Mouse (Mus musculus) T-helper 1 cell (primary cell): ENCODE data around the gene Unc45b.
"Not testable (repeated sequence)": the region's sequence is repeated elsewhere in the genome, so short reads cannot be mapped to it uniquely, and the experiment has no call there.

Source experiments
- in situ Hi-C: fragments of 300-600 bp; cut with MboI, MseI; formaldehyde crosslinking; loops from one replicate; pipeline ENCODE4 v1.15.1; 2025; ENCODE audit warnings: high pct_unique_total_duplicates

Unc45b gene

DNA sequence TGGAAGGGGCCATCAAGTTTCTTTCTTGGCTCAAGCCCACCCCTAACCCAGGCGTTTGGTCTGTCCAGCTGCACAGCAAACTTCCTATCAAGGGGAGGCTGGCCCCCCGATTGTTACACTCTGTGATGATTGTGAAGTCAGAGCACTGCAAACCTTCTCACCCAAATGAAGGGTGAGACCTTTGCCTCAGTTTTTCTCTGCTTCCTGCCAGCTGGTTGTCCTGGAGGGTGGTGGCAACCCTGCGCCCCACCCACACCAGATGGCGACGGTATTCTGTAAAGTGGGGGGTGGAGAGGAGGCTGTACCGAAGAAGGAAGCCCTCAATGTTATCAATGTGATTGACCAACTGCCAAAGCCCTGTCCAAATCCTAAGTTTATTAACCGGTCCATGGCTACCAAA lies 18.4 kb upstream of the Unc45b start, which contains the start of gene Fndc8:
TSS of gene Fndc8 (plus strand) at position 189 of the 400 bp plus-strand sequence.
- in situ Hi-C loops: loop anchor here (25.0 kb wide), 1 partner anchor 905 kb away; no protein-coding TSS in a partner anchor

DNA sequence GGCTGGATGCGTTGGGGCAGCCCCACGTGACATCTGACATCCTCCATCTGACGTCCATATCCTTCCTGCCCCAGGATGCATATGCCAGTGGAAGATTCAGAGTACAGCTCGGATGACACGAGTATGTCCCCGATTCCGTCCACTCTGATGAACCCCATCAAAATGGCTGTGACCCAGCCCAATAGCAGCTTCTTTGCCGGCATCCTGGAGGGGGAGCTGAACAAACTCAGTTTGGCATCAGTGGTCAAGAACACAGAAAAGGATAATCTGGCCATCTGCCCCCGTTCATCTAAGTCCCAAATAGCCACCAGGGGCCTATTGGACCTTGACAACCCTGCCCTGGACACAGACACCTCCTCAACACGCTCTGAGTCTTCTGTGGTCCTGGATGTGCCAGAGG lies 12.9 kb upstream of the Unc45b start:
- in situ Hi-C loops: loop anchor here (25.0 kb wide), 1 partner anchor 910 kb away; no protein-coding TSS in a partner anchor

DNA sequence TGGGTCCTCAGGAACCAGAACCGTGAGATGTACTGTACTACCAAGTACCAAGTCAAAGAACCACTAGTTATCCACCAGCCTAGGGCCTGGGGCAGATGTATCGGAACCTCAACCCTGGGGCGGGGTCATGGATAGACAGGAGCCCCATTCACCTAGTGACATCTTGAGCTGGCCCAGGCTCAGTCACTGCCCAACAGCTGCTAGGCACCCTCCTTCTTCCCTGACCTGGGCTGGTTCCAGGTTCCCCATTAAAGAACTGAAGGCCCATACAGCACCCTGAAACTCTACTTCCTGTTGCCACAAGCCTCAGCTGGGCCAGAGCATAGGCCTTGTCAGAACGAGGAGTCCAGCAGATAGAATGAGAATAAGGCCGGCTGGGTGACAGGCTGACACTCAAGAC lies 10.6 kb upstream of the Unc45b start:
- in situ Hi-C loops: loop anchor here (25.0 kb wide), 1 partner anchor 912 kb away; no protein-coding TSS in a partner anchor

DNA sequence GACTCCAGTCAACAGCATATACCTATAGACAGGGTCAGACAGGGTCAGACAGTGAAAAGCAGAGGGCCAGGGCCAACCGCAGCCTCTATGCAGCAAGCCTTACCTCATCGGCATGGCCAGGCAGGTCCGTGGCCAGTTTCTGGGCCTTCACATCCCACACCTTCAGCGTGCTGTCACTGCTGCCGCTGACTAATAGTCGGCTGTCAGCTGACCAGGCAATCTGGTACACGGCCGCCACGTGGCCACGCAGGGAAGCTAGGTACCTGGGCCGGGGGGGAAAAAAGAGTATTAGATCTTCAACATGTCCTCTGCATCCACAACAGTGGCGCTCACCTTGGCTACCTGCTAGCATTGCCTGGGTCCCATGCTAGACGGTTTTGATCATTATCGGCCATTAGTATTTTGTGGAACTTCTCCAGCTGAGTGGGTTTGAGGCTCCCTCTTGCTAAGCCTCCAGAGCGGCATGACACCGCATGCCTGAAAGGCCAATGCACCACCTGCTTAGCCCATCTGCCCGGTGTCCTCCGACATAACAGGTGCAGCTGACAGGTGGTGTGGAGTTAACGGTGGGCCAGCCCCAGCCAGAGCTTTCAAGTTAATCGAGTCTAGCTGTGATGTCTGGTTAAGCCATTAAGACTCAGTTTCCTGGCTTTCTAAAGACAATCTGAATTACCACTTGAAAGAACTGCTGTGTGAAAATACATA lies 8.6 kb upstream of the Unc45b start:
- in situ Hi-C loops: no loop called here

DNA sequence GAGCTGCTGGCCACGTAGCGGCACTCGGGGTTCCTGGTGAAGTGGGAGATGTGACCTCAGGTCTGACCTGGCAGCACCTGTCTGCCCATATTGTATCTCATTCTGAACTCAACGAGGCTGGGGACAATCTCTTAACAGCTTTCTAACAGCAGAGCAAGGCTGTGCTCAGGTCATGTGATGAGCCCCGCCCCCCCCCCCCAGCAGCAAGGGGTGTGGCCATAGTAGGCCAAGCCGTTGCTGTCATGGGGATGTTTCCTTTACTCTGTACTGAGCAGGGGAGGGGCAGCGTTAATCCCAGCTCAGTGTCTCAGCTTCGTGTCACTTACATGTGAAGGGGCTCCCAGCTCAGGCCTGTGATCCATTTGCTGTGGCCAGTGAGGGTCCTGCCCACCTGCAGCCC lies 5.4 kb upstream of the Unc45b start:
- in situ Hi-C loops: no loop called here

DNA sequence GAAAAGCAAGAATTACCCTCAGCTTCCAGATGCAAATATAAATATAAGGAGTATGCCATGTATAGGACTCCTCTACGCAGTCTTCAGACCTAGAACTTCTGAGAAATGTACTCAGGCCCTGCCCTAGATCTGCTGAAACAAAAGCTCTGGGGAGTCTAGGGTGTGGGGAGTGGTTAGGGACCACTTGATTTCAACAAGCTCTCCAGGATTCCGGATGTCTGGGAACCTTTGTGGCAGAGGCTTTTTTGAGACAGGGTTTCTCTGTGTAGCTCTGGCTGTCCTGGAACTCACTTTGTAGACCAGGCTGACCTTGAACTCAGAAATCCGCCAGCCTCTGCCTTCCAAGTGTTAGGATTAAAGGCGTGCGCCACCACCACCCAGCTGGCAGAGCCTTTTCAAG lies 4.5 kb upstream of the Unc45b start:
- in situ Hi-C loops: no loop called here

DNA sequence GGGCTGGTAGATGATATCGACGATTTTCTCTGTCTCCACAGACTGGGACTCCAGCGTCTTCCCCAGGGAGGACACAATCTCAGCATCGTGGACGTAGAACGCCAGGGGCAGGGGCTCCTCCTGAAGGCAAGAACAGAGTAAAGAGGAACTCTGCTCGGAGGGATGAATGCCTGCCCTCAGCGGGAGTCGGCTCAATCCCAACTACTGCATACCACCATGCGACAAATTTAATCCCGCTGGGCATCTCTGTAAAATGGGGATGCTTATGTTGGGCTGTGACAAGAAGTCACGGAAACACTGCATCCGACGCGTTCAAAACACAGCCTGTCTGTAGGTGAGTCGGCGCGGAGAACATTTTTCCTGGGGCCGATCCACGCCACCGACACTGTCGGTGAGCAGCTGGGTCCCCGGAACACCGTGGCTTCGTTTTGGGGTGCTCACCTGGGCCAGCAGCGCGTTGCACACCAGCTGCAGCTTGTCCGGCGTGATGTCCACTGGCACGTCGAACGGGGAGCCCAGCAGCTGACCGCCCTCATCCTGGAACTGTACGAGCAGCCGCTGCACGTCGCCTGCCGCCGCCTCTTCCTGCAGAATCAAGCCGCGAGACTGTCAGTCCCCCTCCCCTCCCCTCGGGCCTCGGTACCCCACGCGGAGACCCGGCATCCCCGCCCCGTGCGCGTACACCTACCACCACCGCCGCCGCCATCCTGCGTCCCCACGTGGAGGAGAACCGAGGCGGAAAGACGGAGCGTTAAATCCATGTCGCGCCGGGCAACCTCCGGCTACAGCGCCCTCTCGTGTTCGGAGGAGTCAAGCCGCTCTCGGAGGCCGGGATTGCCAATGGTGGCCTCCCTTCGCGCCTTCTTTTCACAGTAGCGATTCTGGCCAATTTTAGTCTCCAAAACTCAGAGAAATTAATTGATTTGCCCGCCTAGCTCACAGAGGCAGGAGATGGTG lies 2.4 kb upstream of the Unc45b start, which contains the start of gene Nle1:
TSS of gene Nle1 (minus strand) at position 761 of the 957 bp plus-strand sequence.
- in situ Hi-C loops: no loop called here

DNA sequence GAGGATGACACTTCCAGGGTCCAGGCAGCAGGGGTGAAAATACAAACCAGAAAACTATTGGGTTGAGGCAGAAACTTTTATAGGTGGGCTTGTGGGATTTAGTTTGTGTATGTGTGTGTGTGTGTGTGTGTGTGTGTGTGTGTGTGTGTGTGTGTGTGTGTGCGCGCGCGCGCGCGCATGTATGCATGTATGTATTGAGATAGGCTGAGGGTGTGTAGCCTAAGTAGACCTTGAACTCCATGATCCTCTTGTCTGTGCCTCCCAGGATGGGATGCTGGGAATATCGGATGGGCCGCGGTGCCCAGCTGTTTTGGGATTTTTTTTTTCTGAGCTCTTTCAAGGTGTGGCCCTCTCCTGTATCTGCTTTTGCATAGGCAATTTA lies 1.8 kb upstream of the Unc45b start:
- in situ Hi-C loops: no loop called here

DNA sequence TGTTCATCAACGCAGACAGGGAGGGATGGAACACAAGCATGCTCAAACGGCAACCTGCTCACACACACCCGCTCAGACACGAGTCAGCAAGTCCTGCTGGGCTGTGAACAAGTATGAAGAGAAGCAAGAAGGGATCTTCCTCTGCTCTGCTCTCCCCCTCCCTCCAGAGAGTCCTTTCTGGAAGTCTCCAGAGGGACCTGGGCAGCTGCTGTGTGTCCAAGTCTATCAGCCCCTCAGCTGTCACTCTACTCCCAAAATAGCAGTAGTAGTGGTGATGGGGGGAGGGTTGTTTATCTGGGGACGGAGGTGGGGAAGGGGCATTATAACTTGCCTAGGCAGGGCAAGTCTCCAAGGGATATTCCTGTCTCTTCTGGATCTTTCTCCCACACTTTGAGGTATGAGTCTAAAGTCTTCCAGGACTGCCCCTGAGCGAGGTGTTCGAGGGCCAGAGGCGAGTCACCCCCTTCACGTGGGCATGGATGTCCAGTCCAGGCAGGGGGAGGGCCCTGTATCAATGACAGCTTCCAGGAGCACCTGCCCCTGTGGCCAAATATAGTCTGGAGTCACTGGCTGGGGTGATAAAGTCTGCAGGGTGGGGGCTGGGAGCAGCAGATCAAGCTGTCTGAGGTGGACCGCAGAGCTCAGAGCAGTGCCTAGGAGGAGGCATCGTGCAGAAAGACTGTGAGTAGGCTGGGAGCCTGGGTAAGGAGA lies 484 bp downstream of the Unc45b start:
- in situ Hi-C loops: loop anchor here (5.0 to 10.0 kb wide), 4 partner anchors 51 to 514 kb away; partner anchors contain the start of genes Gas2l2 and Slfn3

DNA sequence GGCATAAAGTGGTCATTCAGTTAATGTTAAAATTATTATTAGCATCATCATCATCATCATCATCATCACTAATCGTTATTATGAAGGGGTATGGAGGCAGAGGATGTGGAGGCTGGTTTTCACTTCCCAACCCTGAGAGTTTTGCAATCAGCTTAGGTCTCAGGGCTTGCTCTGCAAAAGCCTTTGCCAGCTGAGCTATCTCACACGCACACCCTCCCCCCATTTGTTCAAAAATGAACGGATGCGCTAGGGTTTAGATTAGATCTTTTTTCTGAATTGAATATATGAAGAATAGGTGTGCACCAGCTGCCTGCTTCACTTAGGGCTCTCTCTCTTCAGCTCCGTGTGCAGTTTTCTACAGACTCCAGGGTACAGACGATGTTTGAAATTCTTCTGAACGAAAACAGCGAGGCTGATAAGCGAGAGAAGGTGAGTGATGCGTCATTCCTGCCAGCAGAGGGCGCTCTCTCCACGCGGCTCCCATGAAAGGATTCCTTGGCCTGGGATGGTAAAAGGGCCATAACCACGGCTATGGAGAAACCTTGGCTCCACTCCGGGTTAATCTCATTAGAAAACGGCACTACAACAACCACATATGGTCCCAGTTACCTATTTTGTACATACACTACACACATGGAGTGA lies 4.5 kb downstream of the Unc45b start:
- in situ Hi-C loops: loop anchor here (5.0 to 10.0 kb wide), 4 partner anchors 47 to 510 kb away; partner anchors contain the start of genes Gas2l2 and Slfn3

DNA sequence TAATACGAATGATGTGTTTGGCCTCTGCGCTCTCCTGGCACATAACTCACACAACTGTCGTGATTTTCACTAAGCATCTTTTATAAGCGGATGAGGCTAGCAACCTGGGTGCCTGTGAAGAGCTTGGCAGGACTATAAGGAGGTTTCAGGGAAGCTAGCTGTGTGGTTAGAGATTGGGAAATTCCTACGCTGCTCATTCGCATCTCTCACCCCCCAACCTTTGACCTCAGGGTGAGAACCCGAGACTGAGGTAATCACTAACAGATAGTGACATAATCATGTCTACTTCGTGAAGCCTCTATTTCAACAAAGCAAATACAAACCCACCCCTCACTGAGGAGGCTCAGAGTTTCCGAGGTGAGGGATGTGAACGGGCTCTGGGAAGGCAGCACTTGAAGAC lies 10.4 kb downstream of the Unc45b start:
- in situ Hi-C loops: no loop called here

DNA sequence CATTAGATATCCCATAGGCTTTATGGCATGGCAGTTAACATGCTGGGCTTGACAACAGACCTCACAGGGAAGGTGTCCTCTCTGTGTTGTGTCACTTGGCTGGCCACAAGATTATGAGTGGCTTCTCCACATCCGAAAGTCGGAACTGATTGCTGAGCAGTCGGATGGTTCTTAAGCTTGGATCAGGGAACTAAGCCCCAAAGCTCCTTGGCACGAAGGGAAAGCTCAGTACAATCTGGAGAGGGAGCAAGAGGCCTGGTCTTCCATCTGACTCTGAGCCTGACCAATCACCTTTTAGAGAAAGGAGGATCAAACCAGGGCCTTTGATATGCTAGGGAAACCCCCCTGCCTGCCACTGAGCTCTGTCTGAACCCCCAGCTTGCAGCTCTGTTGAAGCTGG lies 11.3 kb downstream of the Unc45b start:
- in situ Hi-C loops: no loop called here

DNA sequence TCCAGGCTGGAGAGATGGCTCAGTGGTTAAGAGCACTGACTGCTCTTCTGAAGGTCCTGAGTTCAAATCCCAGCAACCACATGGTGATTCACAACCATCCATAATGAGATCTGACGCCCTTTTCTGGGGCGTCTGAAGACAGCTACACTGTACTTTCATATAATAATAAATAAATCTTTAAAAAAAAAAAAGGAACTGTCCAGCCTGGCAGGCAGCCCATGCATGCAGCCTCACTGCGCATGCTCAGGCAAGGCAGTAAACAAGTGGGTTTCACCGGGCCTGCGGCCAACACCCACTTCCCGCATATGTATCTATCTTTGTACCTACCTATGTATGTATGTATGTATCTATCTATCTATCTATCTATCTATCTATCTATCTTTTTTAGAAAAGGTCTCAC lies 13.6 kb downstream of the Unc45b start:
- in situ Hi-C loops: not testable (repeated sequence)

DNA sequence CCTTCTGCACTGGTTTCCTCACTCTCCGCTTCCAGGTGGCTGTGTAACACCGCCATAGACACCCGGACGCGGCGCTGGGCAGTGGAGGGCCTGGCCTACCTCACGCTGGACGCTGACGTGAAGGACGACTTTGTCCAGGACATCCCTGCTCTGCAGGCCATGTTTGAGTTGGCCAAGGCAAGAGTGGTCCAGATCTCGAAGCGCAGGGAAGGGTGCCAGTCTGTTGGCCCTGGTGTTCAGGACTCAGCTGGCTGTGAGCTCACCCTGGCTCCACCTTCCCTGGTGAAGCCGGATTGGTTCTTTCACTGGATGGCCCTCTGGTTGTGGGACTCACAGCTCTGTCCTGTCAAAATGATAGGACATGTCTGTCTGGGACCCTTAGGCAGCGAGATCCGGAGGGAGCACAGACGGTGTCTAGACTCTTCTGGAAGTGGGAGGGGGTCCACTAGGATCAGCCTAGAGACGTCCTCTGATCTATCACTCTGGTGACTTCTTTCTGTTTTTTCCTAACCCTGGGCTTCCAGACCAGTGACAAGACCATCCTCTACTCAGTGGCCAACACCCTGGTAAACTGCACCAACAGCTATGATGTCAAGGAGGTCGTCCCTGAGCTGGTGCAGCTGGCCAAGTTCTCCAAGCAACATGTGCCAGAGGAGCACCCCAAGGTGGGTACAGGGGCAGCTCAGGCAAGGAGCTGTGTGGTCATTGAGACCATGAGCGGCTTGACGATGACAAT lies 18.7 kb downstream of the Unc45b start:
- in situ Hi-C loops: no loop called here

DNA sequence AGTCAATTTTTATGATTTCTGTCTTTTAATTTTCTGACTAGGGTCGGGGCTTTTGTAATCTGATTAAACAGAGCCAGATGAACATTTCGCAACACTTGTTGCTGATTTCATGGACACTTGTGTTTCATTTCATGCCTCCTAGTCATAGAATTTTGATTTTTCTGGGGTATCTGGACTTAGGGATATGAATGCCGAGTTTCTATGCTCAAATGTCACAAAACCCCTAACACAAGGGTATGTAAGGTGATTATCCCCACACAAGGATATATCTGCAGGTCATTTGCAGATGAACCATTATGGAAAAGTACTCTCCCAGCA lies 19.2 kb downstream of the Unc45b start:
- in situ Hi-C loops: no loop called here

DNA sequence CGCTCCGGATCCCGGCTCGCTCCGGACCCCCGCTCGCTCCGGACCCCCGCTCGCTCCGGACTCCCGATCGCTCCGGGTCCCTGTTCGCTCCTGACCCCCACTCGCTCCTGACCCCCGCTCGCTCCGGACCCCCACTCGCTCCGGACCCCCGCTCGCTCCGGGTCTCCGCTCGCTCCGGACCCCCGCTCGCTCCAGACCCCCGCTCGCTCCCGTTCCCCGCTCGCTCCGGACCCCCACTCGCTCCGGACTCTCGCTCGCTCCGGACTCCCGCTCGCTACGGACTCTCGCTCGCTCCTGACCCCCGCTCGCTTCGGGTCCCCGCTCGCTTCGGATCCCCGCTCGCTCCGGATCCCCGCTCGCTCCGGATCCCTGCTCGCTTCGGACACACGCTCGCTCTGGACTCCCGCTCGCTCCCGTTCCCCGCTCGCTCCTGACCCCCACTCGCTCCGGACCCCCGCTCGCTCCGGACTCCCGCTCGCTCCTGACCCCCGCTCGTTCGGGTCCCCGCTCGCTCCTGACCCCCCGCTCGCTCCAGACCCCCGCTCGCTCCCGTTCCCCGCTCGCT lies 20.1 kb downstream of the Unc45b start:
- in situ Hi-C loops: not testable (repeated sequence)

DNA sequence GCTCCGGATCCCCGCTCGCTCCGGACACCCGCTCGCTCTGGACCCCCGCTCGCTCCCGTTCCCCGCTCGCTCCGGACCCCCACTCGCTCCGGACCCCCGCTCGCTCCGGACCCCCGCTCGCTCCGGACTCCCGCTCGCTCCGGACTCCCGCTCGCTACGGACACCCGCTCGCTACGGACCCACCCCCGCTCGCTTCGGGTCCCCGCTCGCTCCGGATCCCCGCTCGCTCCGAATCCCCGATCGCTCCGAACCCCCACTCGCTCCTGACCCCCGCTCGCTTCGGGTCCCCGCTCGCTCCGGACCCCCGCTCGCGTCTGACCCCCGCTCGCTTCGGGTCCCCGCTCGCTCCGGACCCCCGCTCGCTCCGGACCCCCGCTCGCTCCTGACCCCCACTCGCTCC lies 20.8 kb downstream of the Unc45b start:
- in situ Hi-C loops: not testable (repeated sequence)

DNA sequence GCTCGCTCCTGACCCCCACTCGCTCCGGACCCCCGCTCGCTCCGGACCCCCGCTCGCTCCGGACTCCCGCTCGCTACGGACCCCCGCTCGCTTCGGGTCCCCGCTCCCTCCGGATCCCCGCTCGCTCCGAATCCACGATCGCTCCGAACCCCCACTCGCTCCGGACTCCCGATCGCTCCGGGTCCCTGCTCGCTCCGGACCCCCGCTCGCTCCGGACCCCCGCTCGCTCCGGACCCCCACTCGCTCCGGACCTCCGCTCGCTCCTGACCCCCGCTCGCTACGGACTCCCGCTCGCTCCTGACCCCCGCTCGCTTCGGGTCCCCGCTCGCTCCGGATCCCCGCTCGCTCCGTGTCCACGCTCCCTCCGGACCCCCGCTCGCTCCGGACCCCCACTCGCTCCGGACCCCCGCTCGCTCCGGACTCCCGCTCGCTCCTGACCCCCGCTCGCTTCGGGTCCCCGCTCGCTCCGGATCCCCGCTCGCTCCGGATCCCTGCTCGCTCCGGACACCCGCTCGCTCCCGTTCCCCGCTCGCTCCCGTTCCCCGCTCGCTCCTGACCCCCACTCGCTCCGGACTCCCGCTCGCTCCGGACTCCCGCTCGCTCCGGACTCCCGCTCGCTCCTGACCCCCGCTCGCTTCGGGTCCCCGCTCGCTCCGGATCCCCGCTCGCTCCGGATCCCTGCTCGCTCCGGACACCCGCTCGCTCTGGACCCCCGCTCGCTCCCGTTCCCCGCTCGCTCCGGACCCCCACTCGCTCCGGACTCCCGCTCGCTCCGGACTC lies 21.5 kb downstream of the Unc45b start:
- in situ Hi-C loops: not testable (repeated sequence)

DNA sequence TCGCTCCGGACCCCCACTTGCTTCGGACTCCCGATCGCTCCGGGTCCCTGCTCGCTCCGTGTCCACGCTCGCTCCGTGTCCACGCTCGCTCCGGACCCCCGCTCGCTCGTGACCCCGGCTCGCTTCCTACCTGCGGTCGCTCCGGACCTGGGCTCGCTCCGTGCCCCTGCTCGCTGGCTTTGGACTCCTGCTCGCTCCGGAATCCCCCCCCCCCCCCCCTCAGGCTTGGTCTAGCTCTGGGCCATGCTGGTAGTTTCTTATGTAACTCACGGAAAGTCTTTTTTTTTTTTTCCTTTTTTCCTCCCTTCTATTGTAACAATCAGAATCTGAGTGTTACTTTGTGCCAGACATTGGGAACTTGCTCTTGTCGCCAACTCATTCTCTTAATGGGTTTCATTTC lies 22.8 kb downstream of the Unc45b start:
- in situ Hi-C loops: no loop called here

DNA sequence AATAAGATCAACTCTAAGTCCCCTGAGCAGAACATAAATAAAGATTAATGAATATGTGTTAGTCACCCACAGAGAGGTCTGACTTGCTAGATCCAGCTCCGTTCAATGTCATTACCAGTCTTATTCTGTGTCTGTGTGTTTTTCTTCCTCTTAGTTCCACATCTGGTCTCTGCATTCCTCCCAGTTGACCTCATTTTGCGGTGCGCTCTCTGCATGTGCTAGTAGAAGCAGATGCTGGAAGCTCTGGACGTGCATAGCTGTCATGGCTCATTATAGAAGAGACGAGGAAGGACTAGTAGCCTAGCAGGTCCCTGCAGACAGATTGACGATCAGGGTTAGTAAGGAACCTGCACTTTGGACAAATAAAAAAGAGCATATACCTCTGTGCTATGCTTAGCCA lies 33.0 kb downstream of the Unc45b start:
- in situ Hi-C loops: no loop called here
